Mouse (Mus musculus) layer of hippocampus, adult 6 months (tissue): ENCODE data around the gene Kif3c. TPM values are rescaled to one million over a fixed set of nuclear protein-coding genes. Genes with fewer than 3 reads are reported as not detected.

Experiments used
- long read RNA-seq, 2 experiments: library from polyadenylated mRNA; unstranded; transcript quantifications; one replicate each; pipeline ENCODE4 v2.0.0; 2019 to 2020
- polyA plus RNA-seq: library from polyadenylated mRNA; unstranded; fragments of <200 nt; fragmentation: Nextera tagmentation; gene quantifications from 2 replicates; pipeline ENCODE4 v1.2.3, GENCODE M21; 2021

Gene Kif3c
- polyA plus RNA-seq: 28.0 and 29.4 TPM in 2 replicates
- long read RNA-seq, experiment 1, full-length matches to known transcripts: 52 of 91 reads
- long read RNA-seq, experiment 1, partial matches to known transcripts: 9 of 91 reads
- long read RNA-seq, experiment 1, other reads (novel, unspliced or antisense): 30 of 91 reads
- long read RNA-seq, experiment 2, full-length matches to known transcripts: 379 of 465 reads
- long read RNA-seq, experiment 2, partial matches to known transcripts: 25 of 465 reads
- long read RNA-seq, experiment 2, other reads (novel, unspliced or antisense): 61 of 465 reads

GRCm38 (mm10) chr12:3364508-3365448 lies at the start of gene Kif3c:
Gene Kif3c (plus strand): TSS chr12:3365132.

GRCm38 (mm10) chr12:3426530-3427034 lies 61.6 kb downstream of the Kif3c start, which contains the start of gene Asxl2:
Gene Asxl2 (plus strand): TSS chr12:3426857.

Other genes starting within 250 kb of the Kif3c start
- 57.6 and 64.0 TPM in 2 replicates for gene Rab10, start 55.2 kb upstream of the Kif3c start, polyA plus RNA-seq
- gene Asxl2, start 61.7 kb downstream of the Kif3c start, polyA plus RNA-seq: 5.2 and 5.9 TPM in 2 replicates
- 58.7 and 61.2 TPM in 2 replicates for gene Dtnb, start 207.2 kb downstream of the Kif3c start, polyA plus RNA-seq